Mouse (Mus musculus) layer of hippocampus, adult 6 months (tissue): Measurements from ENCODE around the gene Sox8. TPM values are rescaled to one million over a fixed set of nuclear protein-coding genes. Genes with fewer than 3 reads are reported as not detected.

ENCODE experiments used
- long read RNA-seq, 2 experiments: library from polyadenylated mRNA; unstranded; transcript quantifications; one replicate each; pipeline ENCODE4 v2.0.0; 2019 to 2020
- polyA plus RNA-seq: library from polyadenylated mRNA; unstranded; fragments of <200 nt; fragmentation: Nextera tagmentation; gene quantifications from 2 replicates; pipeline ENCODE4 v1.2.3, GENCODE M21; 2021

The Sox8 gene
- 43.6 and 69.7 TPM in 2 replicates for polyA plus RNA-seq
- long read RNA-seq, experiment 1, transcript Sox8-201 (3 exons, 3,000 nt), result major isoform, 15 of 23 reads
- long read RNA-seq, experiment 1, partial matches to known transcripts, result 2 of 23 reads
- long read RNA-seq, experiment 1, other reads (novel, unspliced or antisense), result 5 of 23 reads
- long read RNA-seq, experiment 2, transcript Sox8-201 (3 exons, 3,000 nt), result major isoform, 79 of 146 reads
- long read RNA-seq, experiment 2, partial matches to known transcripts, result 10 of 146 reads
- long read RNA-seq, experiment 2, other reads (novel, unspliced or antisense), result 55 of 146 reads

DNA sequence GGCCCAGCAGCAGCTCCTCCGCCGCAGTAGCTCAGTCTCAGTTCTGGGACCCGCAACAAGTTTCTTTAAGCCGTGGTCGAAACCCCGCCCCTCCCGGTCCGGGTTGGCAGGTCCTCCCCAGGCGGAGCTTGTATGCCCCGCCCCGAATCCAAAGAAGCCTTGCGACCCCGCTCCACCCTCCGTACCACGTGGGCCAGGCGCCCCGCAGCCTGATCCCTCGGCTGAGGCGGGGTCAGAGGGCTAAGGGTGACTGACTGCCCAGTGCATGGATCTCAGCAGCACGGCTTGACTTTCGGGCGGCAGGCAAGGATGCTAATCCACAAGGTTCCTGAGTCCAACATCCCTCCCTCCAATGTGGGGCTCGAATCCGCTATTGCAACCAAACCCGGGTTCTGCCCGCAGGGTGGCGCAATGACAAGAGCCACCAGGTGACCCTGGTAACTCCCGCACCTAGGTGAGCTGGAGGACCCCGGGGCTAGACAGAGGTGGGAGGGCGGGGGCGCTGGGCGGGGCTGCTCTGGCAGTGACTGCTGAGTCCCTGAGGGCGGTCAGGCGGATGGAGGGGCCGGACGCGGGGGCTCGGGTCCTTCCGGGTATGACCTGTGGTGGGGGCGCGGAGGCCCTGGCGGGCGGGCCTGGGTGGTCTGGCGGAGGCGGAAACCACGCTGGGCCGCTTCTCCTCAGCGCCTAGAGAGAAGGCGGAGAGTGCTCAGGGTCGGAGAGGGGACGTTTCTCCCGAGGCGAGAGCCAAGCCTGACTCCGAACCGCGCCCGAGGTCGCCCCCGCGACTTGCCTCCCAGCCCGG, at the start of gene Sox8:
Sox8 (minus strand) TSS at position 39 of the 805 bp plus-strand sequence.

DNA sequence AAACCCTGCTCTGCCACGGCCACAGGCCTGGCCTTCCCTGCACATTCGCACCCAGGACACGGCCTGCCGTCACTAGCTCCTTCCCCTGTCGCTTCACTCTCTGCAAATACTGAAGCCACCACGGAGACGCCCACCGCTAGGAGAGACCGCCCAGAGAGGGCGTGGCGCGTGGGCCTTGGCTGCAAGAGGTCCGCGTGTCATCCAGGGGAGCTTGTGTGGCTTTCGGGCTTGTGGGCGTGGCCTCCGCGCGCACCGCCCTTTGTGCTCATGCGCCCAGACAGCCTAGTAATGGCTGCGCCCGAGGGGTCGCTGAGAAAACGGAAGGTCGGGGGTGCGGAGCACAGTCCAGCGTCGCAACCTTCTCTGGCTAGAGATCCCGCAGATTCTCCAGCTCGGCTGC, 8.4 kb upstream of the Sox8 start, which contains the start of gene Lmf1:
Lmf1 (plus strand) TSS at position 166 of the 400 bp plus-strand sequence.

Other genes starting within 250 kb of the Sox8 start
- not detected in 2 replicates for gene Tpsab1, start 225.1 kb downstream of the Sox8 start, polyA plus RNA-seq
- not detected in 2 replicates for gene Tpsb2, start 204.4 kb downstream of the Sox8 start, polyA plus RNA-seq
- not detected in 2 replicates for gene Tpsg1, start 201.4 kb downstream of the Sox8 start, polyA plus RNA-seq
- gene Cacna1h, start 136.9 kb downstream of the Sox8 start, polyA plus RNA-seq, result 16.4 and 17.4 TPM in 2 replicates
- gene Tekt4, start 116.1 kb downstream of the Sox8 start, polyA plus RNA-seq, result 1.8 and 2.0 TPM in 2 replicates
- gene Sstr5, start 73.4 kb downstream of the Sox8 start, polyA plus RNA-seq, result 0.18 and 0.23 TPM in 2 replicates
- gene Lmf1, start 8.4 kb upstream of the Sox8 start, polyA plus RNA-seq, result 31.8 and 35.9 TPM in 2 replicates
- gene Gng13, start 146.5 kb upstream of the Sox8 start, polyA plus RNA-seq, result 621 and 686 TPM in 2 replicates
- 0.99 and 1.8 TPM in 2 replicates for gene Chtf18, start 156.7 kb upstream of the Sox8 start, polyA plus RNA-seq
- gene Rpusd1, start 157.0 kb upstream of the Sox8 start, polyA plus RNA-seq, result 52.1 and 53.1 TPM in 2 replicates
- gene Mslnl, start 165.4 kb upstream of the Sox8 start, polyA plus RNA-seq, result not detected in 2 replicates
- gene Msln, start 183.7 kb upstream of the Sox8 start, polyA plus RNA-seq, result 0.21 and 0.24 TPM in 2 replicates
- 32.8 and 34.8 TPM in 2 replicates for gene Narfl, start 203.1 kb upstream of the Sox8 start, polyA plus RNA-seq
- gene Haghl, start 215.0 kb upstream of the Sox8 start, polyA plus RNA-seq, result 76.2 and 91.6 TPM in 2 replicates
- gene Ccdc78, start 215.9 kb upstream of the Sox8 start, polyA plus RNA-seq, result 0.36 and 0.49 TPM in 2 replicates
- gene Fam173a, start 222.2 kb upstream of the Sox8 start, polyA plus RNA-seq, result 182 and 194 TPM in 2 replicates
- 2.4 and 3.0 TPM in 2 replicates for gene AC134908.4, start 225.0 kb upstream of the Sox8 start, polyA plus RNA-seq
- 7.3 and 11.1 TPM in 2 replicates for gene Metrn, start 226.4 kb upstream of the Sox8 start, polyA plus RNA-seq
- gene Fbxl16, start 238.4 kb upstream of the Sox8 start, polyA plus RNA-seq, result 218 and 257 TPM in 2 replicates